Mouse (Mus musculus) lung, embryonic 15.5 days (tissue): ENCODE results near the gene Tpd52l1. TPM values are rescaled to one million over a fixed set of nuclear protein-coding genes. Genes with fewer than 3 reads are reported as not detected.

Experiments
- ATAC-seq: fragments of 200-750 bp; cut with Nextera tagmentation; 2 replicates; pipeline ENCODE4 v1.8.0; 2017; ENCODE audit warnings: moderate number of reproducible peaks, borderline replicate concordance; ENCODE audit not compliant: low FRiP score, low TSS enrichment; ENCODE audit errors: extremely low read depth
- H3K27ac ChIP-seq: fragments of 300-500 bp; sonication (generic); 2 replicates; pipeline ENCODE4 v1.5.1; 2015; ENCODE audit warnings: moderate library complexity, mild to moderate bottlenecking, inconsistent platforms
- H3K27me3 ChIP-seq: fragments of 300-500 bp; sonication (generic); 2 replicates; pipeline ENCODE4 v1.6.1; 2015; ENCODE audit warnings: inconsistent platforms
- H3K36me3 ChIP-seq: fragments of 300-500 bp; sonication (generic); 2 replicates; pipeline ENCODE4 v1.6.1; 2015; ENCODE audit warnings: inconsistent platforms
- H3K4me1 ChIP-seq: fragments of 300-500 bp; sonication (generic); 2 replicates; pipeline ENCODE4 v1.6.1; 2015; ENCODE audit warnings: inconsistent platforms
- H3K4me2 ChIP-seq: fragments of 300-500 bp; sonication (generic); 2 replicates; pipeline ENCODE4 v1.6.1; 2015; ENCODE audit warnings: inconsistent platforms, mild to moderate bottlenecking, moderate library complexity
- H3K4me3 ChIP-seq: fragments of 300-500 bp; sonication (generic); 2 replicates; pipeline ENCODE4 v1.5.1; 2015; ENCODE audit warnings: mild to moderate bottlenecking, inconsistent platforms
- H3K9ac ChIP-seq: fragments of 300-500 bp; sonication (generic); 2 replicates; pipeline ENCODE4 v1.6.1; 2015; ENCODE audit warnings: inconsistent platforms
- H3K9me3 ChIP-seq: fragments of 300-500 bp; sonication (generic); 2 replicates; pipeline ENCODE4 v1.6.1; 2016; ENCODE audit warnings: inconsistent platforms
- WGBS: fragments of 180-500 bp; shearing (Covaris S2); methylation state at CpG from one replicate; pipeline ENCODE4 v1.1.7; 2015; 5-methylcytosine and 5-hydroxymethylcytosine counted together
- polyA plus RNA-seq: library from polyadenylated mRNA; unstranded; fragments of >200 nt; fragmentation: Nextera tagmentation; extraction: Ambion mirVana; gene quantifications from 2 replicates; pipeline ENCODE4 v1.2.1, GENCODE M21; 2015

Gene Tpd52l1
- 21.3 and 21.5 TPM in 2 replicates for polyA plus RNA-seq

- peak; percentile 98 for ATAC-seq
- peak within 1 kb of the TSS; percentile 89 for H3K4me2 ChIP-seq
- H3K4me3 ChIP-seq, result peak within 1 kb of the TSS; percentile 56
- H3K27me3 ChIP-seq, result no peaks in the 10 kb centered on the region
- WGBS, result 1% methylated on average over 57 of the region's 59 CpGs
- no peaks in the 10 kb centered on the region for H3K36me3 ChIP-seq
- H3K4me1 ChIP-seq, result peaks cover 11% of the 10 kb centered on the region; the same call in 1 of the 2 replicates
- H3K9me3 ChIP-seq, result no peaks in the 10 kb centered on the region
- H3K27ac ChIP-seq, result no peak within 1 kb of the TSS
- peak within 1 kb of the TSS; percentile 45 for H3K9ac ChIP-seq
Measured at GRCm38 (mm10) chr10:31445291-31446124, at the start of gene Tpd52l1. Gene Tpd52l1 (minus strand): TSS chr10:31445958.

GRCm38 (mm10) chr10:31494296-31494695 is 48.5 kb upstream of the Tpd52l1 start:
- Histone ChIP-seq H3K27ac (no peak overlapping the region), H3K27me3 (no peaks in the 10 kb centered on the region), H3K4me1 (no peaks in the 10 kb centered on the region), H3K4me3 (no peak overlapping the region), H3K36me3 (peaks cover 7% of the 10 kb centered on the region; the same call in 1 of the 2 replicates), H3K9ac (no peak overlapping the region), H3K9me3 (peaks cover 4% of the 10 kb centered on the region; the same call in 1 of the 2 replicates), H3K4me2 (no peak overlapping the region)
- 72% methylated on average over 1 of the region's 1 CpGs for WGBS
- no peak for ATAC-seq

- Histone ChIP-seq H3K4me3 (no peak overlapping the region), H3K4me1 (0 out of 2 replicates have a peak, but pooled peaks cover 2% of the 10 kb centered on the region), H3K27me3 (no peaks in the 10 kb centered on the region), H3K4me2 (no peak overlapping the region), H3K36me3 (no peaks in the 10 kb centered on the region), H3K27ac (no peak overlapping the region), H3K9me3 (no peaks in the 10 kb centered on the region), H3K9ac (no peak overlapping the region)
- ATAC-seq, result no peak
- WGBS, result 40% methylated on average over 10 of the region's 10 CpGs
Measured at GRCm38 (mm10) chr10:31467043-31467898, 21.5 kb upstream of the Tpd52l1 start.

GRCm38 (mm10) chr10:31465840-31466541 is 20.2 kb upstream of the Tpd52l1 start:
- no peaks in the 10 kb centered on the region for H3K36me3 ChIP-seq
- 0 out of 2 replicates have a peak, but pooled peaks cover 2% of the 10 kb centered on the region for H3K4me1 ChIP-seq
- no peak overlapping the region for H3K4me3 ChIP-seq
- H3K4me2 ChIP-seq, result no peak overlapping the region
- H3K9me3 ChIP-seq, result no peaks in the 10 kb centered on the region
- ATAC-seq, result no peak
- H3K27ac ChIP-seq, result no peak overlapping the region
- H3K9ac ChIP-seq, result no peak overlapping the region
- H3K27me3 ChIP-seq, result no peaks in the 10 kb centered on the region
- 59% methylated on average over 6 of the region's 6 CpGs for WGBS

- Histone ChIP-seq H3K9me3 (no peaks in the 10 kb centered on the region), H3K4me1 (0 out of 2 replicates have a peak, but pooled peaks cover 2% of the 10 kb centered on the region), H3K9ac (no peak overlapping the region), H3K27me3 (no peaks in the 10 kb centered on the region), H3K36me3 (no peaks in the 10 kb centered on the region), H3K27ac (no peak overlapping the region), H3K4me2 (no peak overlapping the region; the same call in 1 of the 2 replicates), H3K4me3 (no peak overlapping the region)
- ATAC-seq, result no peak
- 44% methylated on average over 4 of the region's 4 CpGs for WGBS
Measured at GRCm38 (mm10) chr10:31465424-31465823, 19.7 kb upstream of the Tpd52l1 start.

GRCm38 (mm10) chr10:31463044-31463443 is 17.3 kb upstream of the Tpd52l1 start:
- no peak overlapping the region for H3K4me2 ChIP-seq
- H3K27me3 ChIP-seq, result no peaks in the 10 kb centered on the region
- H3K9ac ChIP-seq, result no peak overlapping the region
- 90% methylated on average over 2 of the region's 2 CpGs for WGBS
- H3K4me3 ChIP-seq, result no peak overlapping the region
- no peaks in the 10 kb centered on the region for H3K36me3 ChIP-seq
- no peaks in the 10 kb centered on the region for H3K9me3 ChIP-seq
- no peak overlapping the region for H3K27ac ChIP-seq
- no peak for ATAC-seq
- H3K4me1 ChIP-seq, result 0 out of 2 replicates have a peak, but pooled peaks cover 2% of the 10 kb centered on the region

GRCm38 (mm10) chr10:31456806-31457205 is 11.0 kb upstream of the Tpd52l1 start:
- Histone ChIP-seq H3K4me2 (no peak overlapping the region), H3K4me1 (no peaks in the 10 kb centered on the region), H3K4me3 (no peak overlapping the region), H3K9ac (no peak overlapping the region), H3K36me3 (no peaks in the 10 kb centered on the region), H3K27me3 (no peaks in the 10 kb centered on the region), H3K9me3 (no peaks in the 10 kb centered on the region), H3K27ac (no peak overlapping the region)
- ATAC-seq, result no peak
- 42% methylated on average over 1 of the region's 1 CpGs for WGBS

- H3K4me1 ChIP-seq, result peaks cover 11% of the 10 kb centered on the region; the same call in 1 of the 2 replicates
- no peak for ATAC-seq
- H3K27ac ChIP-seq, result no peak overlapping the region
- no peak overlapping the region for H3K4me3 ChIP-seq
- H3K9ac ChIP-seq, result no peak overlapping the region
- 11% methylated on average over 1 of the region's 1 CpGs for WGBS
- no peaks in the 10 kb centered on the region for H3K9me3 ChIP-seq
- no peak overlapping the region for H3K4me2 ChIP-seq
- no peaks in the 10 kb centered on the region for H3K36me3 ChIP-seq
- H3K27me3 ChIP-seq, result no peaks in the 10 kb centered on the region
Measured at GRCm38 (mm10) chr10:31447083-31447482, 1.3 kb upstream of the Tpd52l1 start.

- WGBS, result 73% methylated on average over 7 of the region's 7 CpGs
- Histone ChIP-seq H3K9me3 (no peaks in the 10 kb centered on the region), H3K4me1 (peaks cover 11% of the 10 kb centered on the region; the same call in 1 of the 2 replicates), H3K4me3 (no peak overlapping the region), H3K4me2 (no peak overlapping the region), H3K9ac (no peak overlapping the region), H3K27me3 (no peaks in the 10 kb centered on the region), H3K27ac (no peak overlapping the region), H3K36me3 (no peaks in the 10 kb centered on the region)
- ATAC-seq, result no peak
Measured at GRCm38 (mm10) chr10:31444206-31444605, 1.6 kb downstream of the Tpd52l1 start.

- no peaks in the 10 kb centered on the region for H3K36me3 ChIP-seq
- no peak overlapping the region for H3K27ac ChIP-seq
- H3K4me1 ChIP-seq, result peaks cover 8% of the 10 kb centered on the region; the same call in 1 of the 2 replicates
- H3K27me3 ChIP-seq, result no peaks in the 10 kb centered on the region
- no peak overlapping the region for H3K4me3 ChIP-seq
- no peak overlapping the region for H3K9ac ChIP-seq
- ATAC-seq, result no peak
- H3K4me2 ChIP-seq, result no peak overlapping the region
- no peaks in the 10 kb centered on the region for H3K9me3 ChIP-seq
Measured at GRCm38 (mm10) chr10:31441491-31441890, 4.3 kb downstream of the Tpd52l1 start.

GRCm38 (mm10) chr10:31436047-31436446 is 9.7 kb downstream of the Tpd52l1 start:
- Histone ChIP-seq H3K36me3 (no peaks in the 10 kb centered on the region), H3K9me3 (no peaks in the 10 kb centered on the region), H3K9ac (no peak overlapping the region), H3K27ac (no peak overlapping the region), H3K4me2 (no peak overlapping the region), H3K4me1 (no peaks in the 10 kb centered on the region), H3K4me3 (no peak overlapping the region), H3K27me3 (no peaks in the 10 kb centered on the region)
- 67% methylated on average over 4 of the region's 4 CpGs for WGBS
- no peak for ATAC-seq
